Mouse (Mus musculus): ENCODE results near the gene Phlpp1.

Phlpp1 gene

DNA sequence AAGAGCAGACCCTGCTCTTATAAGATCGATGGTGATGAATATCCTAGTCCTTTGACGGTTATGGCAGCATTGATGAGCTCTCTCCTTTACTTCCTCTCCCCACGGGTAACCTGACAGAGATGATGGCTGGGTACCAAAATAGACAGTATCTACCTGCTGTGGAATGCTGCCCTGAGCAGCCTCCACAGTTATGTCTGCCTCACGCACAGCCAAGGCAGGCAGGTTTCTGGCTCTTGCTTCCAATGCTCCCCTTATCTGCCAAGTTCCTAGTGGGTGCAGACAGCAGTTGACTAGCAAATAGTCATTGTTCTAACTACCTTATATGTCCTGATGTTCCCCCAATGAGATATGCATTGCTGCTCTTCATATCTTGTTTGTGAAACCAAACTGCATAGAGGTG, 215.7 kb downstream of the Phlpp1 start:
- no peak for DNase-seq (ENCODE audit: low spot score in 2 of 2)

DNA sequence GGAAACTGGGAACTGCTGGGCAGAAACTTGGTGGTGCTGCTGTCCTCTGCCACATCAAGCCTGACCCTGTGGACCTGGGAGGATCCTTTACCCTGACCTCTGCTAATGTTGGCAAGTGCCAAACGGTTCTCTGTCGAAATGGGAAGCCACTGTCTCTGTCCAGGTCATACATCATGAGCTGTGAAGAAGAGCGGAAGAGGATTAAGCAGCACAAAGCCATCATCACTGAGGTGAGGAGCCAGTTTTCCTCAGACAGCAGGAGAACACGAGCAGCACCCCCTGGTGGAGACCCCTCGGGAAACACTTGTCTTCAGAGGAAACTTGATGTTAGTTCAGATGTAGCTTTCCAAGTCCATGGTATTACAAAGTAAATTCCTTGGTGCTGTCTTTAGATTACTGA, 218.1 kb downstream of the Phlpp1 start:
- DNase-seq (ENCODE audit: low spot score in 2 of 2), result peak in 1 of 2 experiments; percentile 47

DNA sequence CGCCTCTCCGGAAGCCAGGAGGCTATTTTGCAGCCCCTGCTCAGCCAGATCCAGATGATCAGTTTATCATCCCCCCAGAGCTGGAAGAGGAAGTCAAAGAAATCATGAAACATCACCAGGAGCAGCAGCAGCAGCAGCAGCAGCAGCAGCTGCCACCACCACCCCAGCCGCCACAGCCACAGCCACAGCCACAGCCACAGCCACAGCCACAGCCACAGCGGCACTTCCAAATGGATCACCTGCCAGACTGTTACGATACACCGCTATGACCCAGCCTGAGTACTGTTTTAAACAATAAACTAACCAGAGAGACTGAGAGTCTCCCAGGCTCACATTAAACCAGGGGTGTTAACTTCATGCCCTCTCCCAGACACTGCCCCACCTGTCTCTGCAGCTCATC, 221.5 kb downstream of the Phlpp1 start:
- DNase-seq (ENCODE audit: low spot score in 2 of 2), result no peak

DNA sequence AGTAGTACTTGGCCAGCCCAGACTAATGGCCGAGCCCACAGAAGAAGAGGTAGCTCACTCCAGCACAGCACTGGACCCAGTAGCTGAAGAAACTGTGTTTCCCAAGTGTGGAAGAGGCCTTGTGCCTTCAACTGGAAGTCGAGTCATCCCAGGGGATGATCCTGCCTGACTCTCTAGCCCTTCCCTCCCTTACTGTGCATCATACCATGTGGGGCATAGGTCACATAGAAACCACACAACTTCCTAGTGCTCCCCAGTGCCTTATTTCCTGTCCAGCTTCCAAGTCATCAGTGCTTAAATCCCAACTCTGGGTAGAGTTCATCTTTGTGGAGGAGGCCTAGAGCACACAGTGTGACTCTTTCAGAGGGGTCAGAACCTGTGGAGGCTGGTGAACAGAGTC, 223.1 kb downstream of the Phlpp1 start:
- DNase-seq (ENCODE audit: low spot score in 2 of 2), result no peak

DNA sequence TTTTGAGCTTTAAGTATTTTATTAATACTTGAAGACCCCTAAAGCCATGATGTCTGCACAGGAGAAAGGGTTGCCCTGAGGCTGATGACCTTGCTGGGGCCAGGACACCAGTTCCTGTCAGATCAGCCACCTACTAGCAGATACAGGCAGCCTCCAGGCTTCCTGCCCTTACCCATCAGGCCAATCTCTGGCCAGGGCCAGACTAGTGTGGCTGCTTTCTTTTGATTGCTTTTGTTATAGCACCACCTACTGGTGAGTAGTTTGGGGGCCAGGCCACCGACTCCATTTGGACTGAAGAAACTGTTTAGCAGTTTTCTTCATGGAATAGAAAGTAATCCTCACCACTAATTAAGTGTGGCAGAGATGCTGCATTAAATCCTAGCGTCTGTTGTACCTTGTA, 223.9 kb downstream of the Phlpp1 start:
- peak in 1 of 2 experiments; percentile 38 for DNase-seq (ENCODE audit: low spot score in 2 of 2)

DNA sequence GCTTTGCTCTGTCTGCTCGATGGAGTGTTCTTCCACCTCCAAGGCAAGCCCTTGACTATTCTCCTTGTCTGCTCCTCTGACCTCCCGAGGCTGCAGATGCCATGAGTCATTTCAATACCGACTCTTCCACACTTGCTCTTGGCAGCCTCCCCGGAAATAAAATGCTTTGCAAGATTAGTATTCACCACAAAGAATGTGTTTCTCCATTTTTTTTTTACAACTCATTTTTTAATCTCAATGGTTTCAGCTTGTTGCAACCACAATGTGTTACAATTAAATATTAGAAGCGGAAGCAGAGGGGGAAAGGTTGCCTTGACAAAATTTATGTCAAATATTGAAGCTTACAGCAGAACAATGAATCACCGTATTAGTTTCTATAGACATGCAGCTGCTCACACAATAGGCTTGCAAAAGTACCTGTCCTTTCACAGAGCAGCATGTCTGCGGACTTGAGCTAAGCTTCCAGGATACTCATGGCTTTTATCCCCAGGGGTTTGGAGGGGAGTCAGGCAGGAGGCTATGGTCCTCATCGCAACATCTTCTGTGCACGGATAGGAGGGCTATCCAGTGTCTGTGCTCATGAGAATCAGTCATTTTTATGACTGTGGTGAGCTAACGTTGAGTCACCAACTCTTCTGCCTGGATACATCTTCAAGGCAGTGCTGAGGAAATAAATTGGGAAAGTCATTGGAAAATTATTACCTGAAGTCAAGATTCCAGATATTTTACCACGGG, 229.5 kb downstream of the Phlpp1 start:
- DNase-seq (ENCODE audit: low spot score in 2 of 2), result no peak

DNA sequence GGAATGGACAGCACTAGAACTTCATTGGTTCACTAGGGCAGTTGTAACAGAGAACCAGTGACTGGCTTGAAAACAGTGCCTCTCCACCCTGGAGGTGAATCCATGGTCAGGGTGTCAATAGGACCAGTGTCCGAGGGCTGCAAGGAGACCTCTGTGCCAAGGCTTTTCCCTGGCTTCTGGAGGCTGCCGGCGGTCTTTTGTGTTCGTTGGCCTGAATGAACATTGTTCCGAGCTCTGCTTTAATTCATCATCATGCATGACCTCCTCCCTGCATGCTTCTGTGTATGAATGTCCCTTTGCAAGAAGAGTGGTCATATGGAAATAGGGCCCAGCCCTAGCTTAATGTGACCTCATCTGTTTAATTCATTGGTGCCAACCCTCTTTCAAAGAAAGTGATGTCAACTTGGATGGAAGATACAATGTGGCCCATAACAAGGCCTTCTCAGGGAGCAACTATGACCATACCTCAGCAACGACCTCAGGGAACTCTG, 231.5 kb downstream of the Phlpp1 start:
- DNase-seq (ENCODE audit: low spot score in 2 of 2), result no peak

DNA sequence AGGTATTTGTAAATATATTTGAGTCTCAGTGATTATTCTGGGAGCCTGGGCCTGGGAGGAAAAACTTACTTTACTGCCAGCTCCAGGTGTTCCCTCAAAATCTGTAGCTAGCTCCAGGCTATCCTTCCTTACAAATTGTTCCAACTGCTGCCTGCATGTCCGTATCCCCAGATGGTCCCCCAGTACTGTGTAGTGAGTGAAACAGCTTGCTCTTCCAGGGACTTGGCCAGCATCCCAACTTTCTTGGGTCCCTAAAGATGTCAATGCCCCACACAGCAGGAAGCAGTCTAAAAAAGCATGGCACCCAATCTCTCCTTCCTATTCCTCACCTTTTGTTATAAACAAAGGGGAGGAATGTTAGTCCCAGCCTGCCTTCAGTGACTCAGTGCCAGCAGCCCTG, 235.3 kb downstream of the Phlpp1 start:
- no peak for DNase-seq (ENCODE audit: low spot score in 2 of 2)

DNA sequence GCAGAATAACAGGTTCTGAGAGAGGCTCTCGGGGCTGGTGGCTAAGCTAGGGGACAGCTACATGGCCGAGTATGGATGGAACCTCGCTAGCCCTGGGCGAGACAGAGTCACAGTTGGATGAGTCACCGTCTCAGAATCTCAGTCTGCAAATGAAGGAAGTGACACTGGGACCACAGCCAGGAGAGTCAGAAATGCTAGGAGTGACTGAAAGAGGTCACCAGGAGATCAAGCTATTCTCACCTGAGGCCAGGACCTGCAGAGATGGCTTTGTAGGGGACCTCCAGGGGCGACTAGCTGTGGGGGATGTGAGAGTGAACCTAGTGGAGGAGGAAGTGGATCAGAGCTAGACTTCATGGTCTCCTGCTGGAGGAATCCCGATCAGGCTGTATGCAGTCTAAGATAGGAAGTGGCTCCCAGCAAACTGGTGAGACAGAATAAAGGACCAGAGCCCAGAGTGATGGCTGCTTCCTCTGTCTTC, 236.4 kb downstream of the Phlpp1 start:
- no peak for DNase-seq (ENCODE audit: low spot score in 2 of 2)

DNA sequence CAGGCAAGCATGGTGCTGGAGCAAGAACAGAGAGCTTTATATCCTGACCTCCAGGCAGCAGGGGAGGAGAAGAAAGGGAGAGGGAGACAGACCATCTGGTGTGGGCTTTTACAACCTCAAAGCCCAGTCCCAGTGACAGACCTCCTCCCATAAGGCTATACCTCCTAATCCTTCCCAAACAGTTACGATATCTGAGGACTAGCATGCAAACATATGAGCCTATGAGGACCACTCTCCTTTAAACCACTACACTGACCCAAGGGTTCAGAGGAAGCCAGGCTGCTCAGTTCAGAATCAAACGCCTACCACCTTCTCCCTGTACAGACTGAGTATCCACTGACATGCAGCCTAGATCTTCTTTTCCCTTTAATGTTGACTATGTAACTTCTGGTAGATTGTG, 239.3 kb downstream of the Phlpp1 start:
- DNase-seq (ENCODE audit: low spot score in 2 of 2), result no peak

DNA sequence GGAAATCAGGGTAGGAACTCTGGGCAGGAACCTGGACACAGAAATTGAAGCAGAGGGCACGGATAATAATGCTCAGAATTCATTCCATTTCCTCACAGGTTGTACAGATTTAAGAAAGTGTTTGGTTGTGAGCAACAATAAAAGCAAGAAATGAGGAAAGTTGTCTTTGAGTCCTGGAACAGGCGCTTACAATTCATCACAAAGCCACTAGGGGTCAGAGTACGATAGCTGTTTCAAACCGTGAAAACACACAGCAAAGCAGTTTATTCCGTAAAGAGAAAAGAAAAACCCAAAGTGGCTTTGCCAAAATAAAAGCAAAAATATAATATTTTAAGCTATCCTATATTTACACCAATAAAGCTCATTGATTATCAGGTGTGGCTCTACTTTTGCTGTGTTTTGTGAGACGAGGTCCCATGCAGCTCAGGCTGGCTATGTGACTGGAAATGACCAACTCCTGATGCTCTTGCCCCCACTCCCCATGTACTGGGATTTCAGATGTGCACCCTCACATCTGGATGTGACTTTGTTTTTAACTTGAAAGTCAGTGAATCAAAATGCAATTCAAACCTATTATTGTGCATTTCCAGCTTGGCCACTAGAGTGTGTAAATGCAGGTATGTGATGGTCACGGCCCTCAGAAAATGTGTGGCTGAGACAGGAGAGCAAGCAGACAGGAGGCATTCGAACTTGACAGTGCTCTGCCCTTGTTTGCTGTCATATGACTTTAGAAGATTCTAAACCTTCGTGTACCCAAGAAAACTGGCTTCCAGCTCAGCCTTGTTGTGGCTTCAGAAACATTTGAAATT, 253.8 kb downstream of the Phlpp1 start:
- peak in 1 of 2 experiments; percentile 18 for DNase-seq (ENCODE audit: low spot score in 2 of 2)

DNA sequence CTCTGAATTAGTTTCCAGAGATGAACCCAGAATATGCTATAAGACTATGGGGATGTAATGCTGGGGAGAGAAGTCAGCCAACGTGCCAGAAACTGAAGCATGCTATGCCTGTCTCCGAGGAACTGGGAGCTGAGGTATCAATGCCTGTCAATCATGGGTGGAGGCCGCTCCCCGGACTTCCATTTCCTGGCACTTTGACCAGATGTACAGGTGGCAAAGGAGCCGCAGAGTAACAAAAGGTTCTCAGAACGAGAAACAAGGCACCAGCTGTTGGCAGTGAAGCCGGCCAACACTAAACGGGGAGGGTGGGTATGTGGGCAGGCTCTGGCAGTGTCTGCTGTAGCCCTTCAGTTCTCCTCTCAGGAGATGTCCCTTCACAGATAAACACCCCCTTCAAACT, 256.6 kb downstream of the Phlpp1 start:
- no peak for DNase-seq (ENCODE audit: low spot score in 2 of 2)

DNA sequence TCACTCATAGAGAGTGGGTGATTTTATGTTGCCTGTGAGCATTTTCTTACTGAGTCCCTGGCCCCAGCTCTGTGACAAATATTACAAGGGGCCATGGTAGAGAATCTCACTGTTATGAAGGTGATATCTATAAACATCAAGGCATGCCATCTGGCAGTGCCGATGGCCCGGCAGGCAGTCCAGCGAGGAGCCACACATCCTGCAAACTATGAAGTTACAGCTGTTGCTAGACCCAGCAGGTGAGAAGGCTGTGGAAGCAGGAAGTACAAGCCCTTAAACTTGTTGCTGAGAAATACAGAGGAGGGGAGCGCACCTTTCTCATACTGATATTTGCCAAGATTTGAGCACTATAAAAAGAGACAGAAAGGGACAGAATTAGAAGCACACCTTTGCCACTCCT, 257.0 kb downstream of the Phlpp1 start:
- no peak for DNase-seq (ENCODE audit: low spot score in 2 of 2)

DNA sequence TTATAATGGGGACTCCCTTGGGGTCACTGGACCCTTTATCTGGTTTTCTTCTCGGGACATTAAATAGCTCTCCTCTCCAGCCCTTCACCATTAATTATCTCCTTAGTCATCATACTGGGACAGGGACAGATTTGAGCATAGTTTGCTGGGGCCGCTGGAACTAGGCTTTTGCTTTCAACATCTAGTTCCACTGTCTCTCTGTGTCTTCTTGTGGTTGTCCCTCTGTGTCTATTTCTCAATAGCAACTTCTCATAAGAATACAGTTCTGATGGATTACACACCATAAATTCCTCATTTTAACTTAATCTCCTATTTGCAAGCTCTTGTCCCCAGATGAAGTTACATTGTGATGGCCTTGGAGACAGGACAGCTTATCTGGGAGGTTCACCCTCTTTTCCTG, 262.0 kb downstream of the Phlpp1 start:
- DNase-seq (ENCODE audit: low spot score in 2 of 2), result no peak

All from spleen, postnatal 14 days (tissue).